Mouse (Mus musculus) lung, postnatal 0 days (tissue): ENCODE measurements around the gene Stim1. TPM values are rescaled to one million over a fixed set of nuclear protein-coding genes. Genes with fewer than 3 reads are reported as not detected.

Source experiments
- ATAC-seq: fragments of 200-750 bp; cut with Nextera tagmentation; 2 replicates; pipeline ENCODE4 v1.8.0; 2017; ENCODE audit warnings: moderate library complexity
- DNase-seq: peaks from one replicate; pipeline ENCODE4 v3.0.0-alpha.2; 2016; ENCODE audit warnings: low spot score
- H3K27ac ChIP-seq: fragments of 300-500 bp; sonication (generic); 2 replicates; pipeline ENCODE4 v1.5.1; 2014; ENCODE audit warnings: antibody characterized with exemption, mild to moderate bottlenecking, low read length, mixed read lengths
- H3K27me3 ChIP-seq: fragments of 300-500 bp; sonication (generic); replicated peaks from 2 replicates; pipeline ENCODE4 v1.6.1; 2014; ENCODE audit warnings: low read length, mixed read lengths; ENCODE audit not compliant: insufficient read depth
- H3K36me3 ChIP-seq: fragments of 300-500 bp; sonication (generic); 2 replicates; pipeline ENCODE4 v1.6.1; 2014; ENCODE audit warnings: low read length, mixed read lengths; ENCODE audit not compliant: insufficient read depth
- H3K4me1 ChIP-seq: fragments of 300-500 bp; sonication (generic); 2 replicates; pipeline ENCODE4 v1.6.1; 2014; ENCODE audit warnings: antibody characterized with exemption, low read depth, low read length, mixed read lengths; ENCODE audit not compliant: insufficient read depth
- H3K4me2 ChIP-seq: fragments of 300-500 bp; sonication (generic); replicated peaks from 2 replicates; pipeline ENCODE4 v1.6.1; 2014; ENCODE audit warnings: low read depth, mild to moderate bottlenecking, low read length, moderate library complexity, mixed read lengths
- H3K4me3 ChIP-seq: fragments of 300-500 bp; sonication (generic); 2 replicates; pipeline ENCODE4 v1.5.1; 2014; ENCODE audit warnings: low read depth, low read length
- H3K9ac ChIP-seq: fragments of 300-500 bp; sonication (generic); replicated peaks from 2 replicates; pipeline ENCODE4 v1.6.1; 2014; ENCODE audit warnings: low read depth, mild to moderate bottlenecking
- H3K9me3 ChIP-seq: fragments of 300-500 bp; sonication (generic); 2 replicates; pipeline ENCODE4 v1.6.1; 2016; ENCODE audit warnings: low read length, mixed read lengths
- CTCF ChIP-seq: IDR thresholded peaks from 2 replicates; pipeline ENCODE4 v1.5.1; 2016; ENCODE audit warnings: antibody characterized with exemption, mild to moderate bottlenecking
- EP300 ChIP-seq: IDR thresholded peaks from 2 replicates; pipeline ENCODE4 v1.6.1; 2016; ENCODE audit warnings: antibody characterized with exemption, mild to moderate bottlenecking, control low read depth
- WGBS: fragments of 180-500 bp; shearing (Covaris S2); extraction: QIAGEN DNeasy Blood & Tissue Kit; methylation state at CpG from one replicate; pipeline ENCODE4 v1.1.7; 2014; 5-methylcytosine and 5-hydroxymethylcytosine counted together
- polyA plus RNA-seq: library from polyadenylated mRNA; unstranded; fragments of >200 nt; fragmentation: Nextera tagmentation; extraction: Ambion mirVana; gene quantifications from 2 replicates; pipeline ENCODE4 v1.2.1, GENCODE M21; 2015

Gene Stim1
- polyA plus RNA-seq, 1 experiment from 2014 or later = 18.6 TPM

DNA sequence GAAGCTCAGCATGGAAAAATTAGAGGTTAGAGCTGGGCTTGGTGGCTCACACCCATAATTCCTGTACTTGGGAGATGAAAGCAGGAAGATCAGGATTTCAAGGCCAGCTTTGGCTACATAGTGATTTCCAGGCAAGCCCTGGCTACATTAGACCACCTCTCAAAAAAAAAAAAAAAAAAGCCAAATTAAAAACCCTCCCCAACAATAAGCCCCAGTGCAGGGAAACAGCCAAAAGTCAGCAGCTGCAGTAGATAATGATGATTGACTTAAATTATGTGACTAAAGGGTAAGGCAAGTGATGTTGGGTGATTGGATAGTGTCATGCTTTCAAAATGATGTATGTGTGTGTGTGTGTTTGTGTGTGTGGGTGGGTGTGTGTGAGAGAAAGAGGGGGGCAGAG is 47.3 kb downstream of the Stim1 start:
- DNase-seq (no peak), ATAC-seq (no peak)
- Histone ChIP-seq H3K9ac (no peak overlapping the region), H3K27ac (no peak overlapping the region), H3K4me2 (no peak overlapping the region), H3K27me3 (no peaks in the 10 kb centered on the region), H3K4me3 (no peak overlapping the region), H3K9me3 (no peaks in the 10 kb centered on the region), H3K4me1 (no peaks in the 10 kb centered on the region), H3K36me3 (no peaks in the 10 kb centered on the region)
- TF ChIP-seq EP300 (no peak), CTCF (no peak)

DNA sequence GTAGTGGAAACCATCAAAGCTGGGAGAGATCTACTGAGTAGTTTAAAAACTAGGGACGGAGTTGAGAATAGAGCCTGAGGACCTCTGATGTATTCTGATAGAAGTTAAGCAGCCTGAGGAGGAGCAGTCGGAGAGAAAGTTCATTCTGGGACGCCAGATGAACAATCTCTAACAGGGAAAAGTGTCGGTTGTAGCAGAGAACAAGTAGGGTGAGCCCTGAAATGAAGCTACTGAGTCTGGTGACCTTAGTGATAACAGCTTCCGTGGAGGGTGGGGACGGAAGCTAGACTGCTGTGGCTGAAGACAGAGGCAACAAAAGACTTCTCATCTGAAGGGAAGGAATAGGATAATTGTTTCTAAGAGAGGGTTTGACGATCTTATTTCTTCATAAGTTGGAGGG is 47.8 kb downstream of the Stim1 start:
- Histone ChIP-seq H3K4me3 (no peak overlapping the region), H3K9me3 (no peaks in the 10 kb centered on the region), H3K4me1 (no peaks in the 10 kb centered on the region), H3K9ac (no peak overlapping the region), H3K36me3 (no peaks in the 10 kb centered on the region), H3K27ac (no peak overlapping the region), H3K4me2 (no peak overlapping the region), H3K27me3 (no peaks in the 10 kb centered on the region)
- DNase-seq = no peak
- ATAC-seq = no peak
- TF ChIP-seq CTCF (no peak), EP300 (no peak)
- 34% methylated on average over 7 of the region's 7 CpGs for WGBS

DNA sequence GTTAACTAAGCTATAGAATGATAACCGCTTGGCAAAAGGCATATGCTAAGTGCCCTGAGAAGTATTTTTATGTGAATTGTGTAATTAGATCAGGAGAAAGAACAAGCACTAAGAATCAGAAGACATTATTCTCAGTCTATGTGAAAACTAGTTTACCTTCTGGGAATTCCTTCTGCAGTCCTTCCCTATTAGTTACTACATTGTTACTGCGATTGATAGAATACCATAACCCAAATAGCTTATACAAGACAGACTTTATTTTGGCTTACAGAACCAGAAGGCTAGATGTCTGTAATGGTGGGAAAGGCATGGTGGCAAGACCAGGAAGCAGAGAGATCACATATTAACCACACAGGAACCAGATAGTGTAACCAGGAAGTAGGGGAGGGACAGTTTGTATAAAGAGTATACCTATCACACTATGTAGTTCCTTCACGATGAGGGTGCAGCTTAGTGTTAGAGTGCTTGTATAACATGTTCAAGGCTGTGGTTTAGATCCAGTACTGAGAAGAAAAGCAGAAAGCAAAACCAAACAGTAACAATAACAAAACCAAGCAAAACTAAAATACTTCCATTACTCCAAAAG is 50.1 kb downstream of the Stim1 start:
- H3K4me3 ChIP-seq = no peak overlapping the region
- no peaks in the 10 kb centered on the region for H3K27me3 ChIP-seq
- no peak overlapping the region for H3K4me2 ChIP-seq
- no peaks in the 10 kb centered on the region for H3K9me3 ChIP-seq
- no peak for ATAC-seq
- 66% methylated on average over 3 of the region's 3 CpGs for WGBS
- H3K9ac ChIP-seq = no peak overlapping the region
- H3K4me1 ChIP-seq = no peaks in the 10 kb centered on the region
- peak; percentile 29 for DNase-seq
- H3K36me3 ChIP-seq = no peaks in the 10 kb centered on the region
- TF ChIP-seq EP300 (no peak), CTCF (no peak)
- H3K27ac ChIP-seq = no peak overlapping the region

DNA sequence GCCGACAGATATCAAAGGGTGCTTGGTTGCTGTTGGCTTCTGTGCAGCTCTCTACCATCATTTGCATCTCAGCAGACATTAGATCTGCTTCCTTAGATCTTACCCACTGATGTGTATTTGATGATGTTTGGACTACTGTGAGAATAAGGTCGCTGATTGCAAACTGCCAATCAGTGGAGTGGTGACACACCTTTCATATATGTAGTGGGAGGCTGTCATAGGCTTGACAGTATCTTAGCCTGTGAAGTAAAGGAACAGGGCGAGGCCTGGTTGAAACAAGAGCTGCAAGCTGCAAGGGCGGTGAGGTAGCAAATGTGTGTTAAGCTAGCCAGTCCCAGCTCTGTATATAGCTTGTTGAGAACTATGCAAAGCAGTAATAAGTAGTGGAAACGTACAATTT is 54.5 kb downstream of the Stim1 start:
- DNase-seq (no peak), ATAC-seq (no peak)
- Histone ChIP-seq H3K4me3 (no peak overlapping the region), H3K4me2 (no peak overlapping the region), H3K9ac (no peak overlapping the region), H3K4me1 (no peaks in the 10 kb centered on the region), H3K27ac (no peak overlapping the region), H3K27me3 (no peaks in the 10 kb centered on the region), H3K9me3 (no peaks in the 10 kb centered on the region), H3K36me3 (no peaks in the 10 kb centered on the region)
- WGBS = 82% methylated on average over 5 of the region's 5 CpGs
- TF ChIP-seq EP300 (no peak), CTCF (no peak)

DNA sequence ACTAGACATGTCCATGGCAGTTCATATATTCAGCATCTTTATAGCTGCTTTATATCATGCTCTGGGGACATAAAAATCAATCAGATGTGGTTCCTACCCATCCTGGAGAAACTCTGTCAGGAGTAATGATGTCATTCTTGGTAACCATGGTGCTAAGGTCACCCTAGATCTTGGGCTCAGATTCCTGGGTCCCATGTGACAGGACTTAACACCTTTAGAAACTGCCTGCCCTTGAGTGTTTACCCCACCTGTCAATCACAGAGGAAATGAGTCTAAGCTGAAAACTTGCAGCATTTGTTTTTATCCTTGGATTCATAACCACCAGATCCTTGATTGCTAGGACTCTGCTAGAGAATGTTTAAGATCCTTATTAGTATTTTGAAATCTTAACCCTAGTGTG is 58.7 kb downstream of the Stim1 start:
- Histone ChIP-seq H3K36me3 (no peaks in the 10 kb centered on the region), H3K27ac (no peak overlapping the region), H3K4me3 (no peak overlapping the region), H3K4me1 (no peaks in the 10 kb centered on the region), H3K27me3 (no peaks in the 10 kb centered on the region), H3K4me2 (no peak overlapping the region), H3K9me3 (no peaks in the 10 kb centered on the region), H3K9ac (no peak overlapping the region)
- TF ChIP-seq EP300 (no peak), CTCF (no peak)
- no peak for ATAC-seq
- DNase-seq = no peak

DNA sequence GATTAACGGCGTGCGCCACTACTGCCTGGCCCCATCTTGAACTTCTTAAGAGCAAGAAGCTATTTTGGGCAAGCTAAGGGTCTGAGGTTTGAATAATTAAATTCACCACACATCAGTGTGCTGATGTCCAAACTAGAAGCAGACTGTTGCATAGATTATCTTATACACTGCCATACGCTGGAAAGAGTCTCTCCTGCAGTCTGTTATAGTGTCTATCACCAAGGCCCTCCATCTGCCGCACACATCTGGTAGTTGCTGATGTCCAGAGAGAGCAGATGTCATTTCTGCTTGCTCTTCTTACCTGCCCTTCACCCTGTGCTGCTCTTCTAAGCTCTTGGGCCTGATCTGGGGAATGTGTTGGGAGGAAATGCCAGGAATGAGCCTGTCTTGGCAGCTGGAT is 62.7 kb downstream of the Stim1 start:
- Histone ChIP-seq H3K36me3 (no peaks in the 10 kb centered on the region), H3K9ac (no peak overlapping the region), H3K4me3 (no peak overlapping the region), H3K9me3 (no peaks in the 10 kb centered on the region), H3K4me2 (no peak overlapping the region), H3K4me1 (no peaks in the 10 kb centered on the region), H3K27me3 (no peaks in the 10 kb centered on the region), H3K27ac (no peak overlapping the region)
- WGBS = 92% methylated on average over 5 of the region's 5 CpGs
- TF ChIP-seq CTCF = no peak
- no peak for TF ChIP-seq EP300
- DNase-seq (no peak), ATAC-seq (no peak)

DNA sequence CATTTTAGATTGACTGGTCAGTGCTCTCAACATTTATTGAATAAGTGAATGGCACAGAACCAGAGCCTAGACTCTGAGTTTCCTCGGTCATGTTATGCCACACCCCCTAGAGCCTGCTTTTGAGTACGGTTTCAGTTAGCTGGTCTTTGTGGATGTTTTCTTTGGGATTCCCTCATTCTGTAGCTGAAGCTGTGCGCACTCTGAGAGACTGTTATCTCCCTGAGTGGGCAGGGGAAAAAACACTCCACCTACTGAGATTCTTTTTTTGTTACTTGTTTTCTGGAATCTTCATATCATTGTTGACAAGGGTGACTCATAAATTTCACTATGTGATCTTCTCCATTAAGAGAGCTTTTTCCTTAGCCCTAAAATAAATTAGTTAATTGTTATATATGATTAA is 63.9 kb downstream of the Stim1 start:
- no peaks in the 10 kb centered on the region for H3K9me3 ChIP-seq
- no peaks in the 10 kb centered on the region for H3K27me3 ChIP-seq
- no peak for DNase-seq
- no peaks in the 10 kb centered on the region for H3K36me3 ChIP-seq
- 61% methylated on average over 3 of the region's 3 CpGs for WGBS
- no peak overlapping the region for H3K27ac ChIP-seq
- no peak overlapping the region for H3K4me2 ChIP-seq
- ATAC-seq = no peak
- H3K9ac ChIP-seq = no peak overlapping the region
- H3K4me1 ChIP-seq = no peaks in the 10 kb centered on the region
- TF ChIP-seq CTCF (no peak), EP300 (no peak)
- H3K4me3 ChIP-seq = no peak overlapping the region
